Mouse (Mus musculus) cerebellum, adult 2 months (tissue): ENCODE measurements around the gene Apbb1ip.

ENCODE experiments used
- CTCF ChIP-seq: fragments of 200-500 bp; IDR thresholded peaks from 2 replicates; pipeline ENCODE4 v1.5.1; 2011; ENCODE audit warnings: low read depth, mild to moderate bottlenecking, control low read depth, low read length, moderate library complexity, borderline replicate concordance; ENCODE audit not compliant: insufficient read depth
- POLR2A ChIP-seq: fragments of 200-500 bp; IDR thresholded peaks from 2 replicates; pipeline ENCODE4 v1.6.1; 2011; ENCODE audit warnings: low read length, control low read depth, borderline replicate concordance; ENCODE audit not compliant: insufficient read depth

- TF ChIP-seq POLR2A, result no peak
- no peak for TF ChIP-seq CTCF
Measured at GRCm38 (mm10) chr2:22914421-22914820, 140.5 kb downstream of the Apbb1ip start.
